Comparison of ENCODE assay signal across 18 mouse cellular contexts in genomic region chr13:25027114-25027425, GRCm38 (mm10). TPM values are rescaled to one million over a fixed set of nuclear protein-coding genes. Genes with fewer than 3 reads are reported as not detected.
"Had no signal": no experiment of that assay in that cellular context is flagged by ENCODE, and none has a peak within 500 bp of the region (broad histone marks: within the 10 kb centered on the region; RNA-seq: fewer than 3 reads in every experiment).

No protein-coding gene starts in this region.

- H3K9ac ChIP-seq: liver, embryonic 13.5 days; lung, embryonic 14.5 days; midbrain, embryonic 12.5 days; midbrain, embryonic 15.5 days; neural tube, embryonic 12.5 days; neural tube, embryonic 15.5 days had no signal

- H3K4me1 ChIP-seq: liver, embryonic 13.5 days; midbrain, embryonic 12.5 days; midbrain, embryonic 15.5 days; neural tube, embryonic 12.5 days; neural tube, embryonic 15.5 days had no signal

- ATAC-seq: lung, postnatal 0 days; midbrain, embryonic 15.5 days had no signal

- H3K9me3 ChIP-seq: liver, embryonic 13.5 days; midbrain, embryonic 12.5 days; midbrain, embryonic 15.5 days; neural tube, embryonic 12.5 days; neural tube, embryonic 15.5 days had no signal

- H3K4me2 ChIP-seq: liver, embryonic 13.5 days; lung, embryonic 14.5 days; midbrain, embryonic 12.5 days; midbrain, embryonic 15.5 days; neural tube, embryonic 12.5 days; neural tube, embryonic 15.5 days had no signal

- DNase-seq: kidney, adult 18-20 months; kidney, adult 9 months; kidney, postnatal 36 days; layer of hippocampus, postnatal 36 days; liver, embryonic 13.5 days; lung, embryonic 14.5 days; right cerebral cortex, adult 18-20 months; right cerebral cortex, postnatal 25 days; thymus, adult 2 months; thymus, postnatal 14 days; thymus, postnatal 4 days had no signal

- H3K36me3 ChIP-seq: liver, embryonic 13.5 days; midbrain, embryonic 12.5 days; midbrain, embryonic 15.5 days; neural tube, embryonic 12.5 days; neural tube, embryonic 15.5 days had no signal

- H3K27me3 ChIP-seq: liver, embryonic 13.5 days; midbrain, embryonic 15.5 days; neural tube, embryonic 12.5 days; neural tube, embryonic 15.5 days had no signal

- H3K4me3 ChIP-seq: left cerebral cortex, adult 2 months; liver, embryonic 13.5 days; midbrain, embryonic 12.5 days; midbrain, embryonic 15.5 days; neural tube, embryonic 12.5 days; neural tube, embryonic 15.5 days had no signal

- H3K27ac ChIP-seq: left cerebral cortex, adult 2 months; liver, embryonic 13.5 days; macrophage; midbrain, embryonic 12.5 days; midbrain, embryonic 15.5 days; neural tube, embryonic 12.5 days; neural tube, embryonic 15.5 days had no signal

RNA-seq across cellular contexts. Expression of gene Dcdc2a, which starts 28.7 kb away (rescaled TPM):
- polyA plus RNA-seq: macrophage had no signal
